Mouse (Mus musculus): ENCODE results near the gene Uqcr11. TPM values are rescaled to one million over a fixed set of nuclear protein-coding genes. Genes with fewer than 3 reads are reported as not detected.

Gene Uqcr11
- total RNA-seq, 2 experiments from 2014 or later, result 793 to 884 TPM

GRCm38 (mm10) chr10:80355431-80355830 is 51.2 kb downstream of the Uqcr11 start:
- no peak for DNase-seq
- intact Hi-C loops (cut with DNase I; ENCODE audit: low total_unique reads), result no loop called here

Small RNA genes within 50 kb of the gene (microRNA-seq; reads per million reads assigned to microRNA genes)
- 0 reads per million in 2 experiments for gene Gm22721

Other genes with a start within 250 kb of the Uqcr11 start
- 10 to 100 TPM; 41.4 to 41.5 TPM for gene Cirbp, start 240.8 kb downstream of the Uqcr11 start, total RNA-seq (2021)
- gene 1600002K03Rik, start 233.9 kb downstream of the Uqcr11 start, total RNA-seq (2021), result 1 to 10 TPM; 3.3 to 4.2 TPM
- gene Efna2, start 227.3 kb downstream of the Uqcr11 start, total RNA-seq (2021), result under 1 TPM; 0.58 to 0.98 TPM
- 10 to 100 TPM; 15.2 to 19.4 TPM for gene Mum1, start 180.4 kb downstream of the Uqcr11 start, total RNA-seq (2021)
- 100 to 1,000 TPM; 423 to 474 TPM for gene Ndufs7, start 157.7 kb downstream of the Uqcr11 start, total RNA-seq (2021)
- 100 to 1,000 TPM; 232 to 267 TPM for gene Gamt, start 145.8 kb downstream of the Uqcr11 start, total RNA-seq (2021)
- gene Dazap1, start 145.3 kb downstream of the Uqcr11 start, total RNA-seq (2021), result 10 to 100 TPM; 49.9 to 51.0 TPM
- 100 to 1,000 TPM; 741 to 829 TPM for gene Rps15, start 114.4 kb downstream of the Uqcr11 start, total RNA-seq (2021)
- gene Apc2, start 110.9 kb downstream of the Uqcr11 start, total RNA-seq (2021), result 1 to 10 TPM in 1 of 2 experiments, under 1 TPM in 1; 0.93 to 1.2 TPM
- gene 2310011J03Rik, start 86.3 kb downstream of the Uqcr11 start, total RNA-seq (2021), result 1 to 10 TPM; 7.6 to 8.3 TPM
- gene Pcsk4, start 77.3 kb downstream of the Uqcr11 start, total RNA-seq (2021), result 1 to 10 TPM in 1 of 2 experiments, under 1 TPM in 1; 0.53 to 1.2 TPM
- 1 to 10 TPM; 1.9 to 2.5 TPM for gene Reep6, start 76.9 kb downstream of the Uqcr11 start, total RNA-seq (2021)
- gene Adamtsl5, start 58.4 kb downstream of the Uqcr11 start, total RNA-seq (2021), result 10 to 100 TPM; 24.2 to 26.1 TPM
- gene Plk5, start 50.4 kb downstream of the Uqcr11 start, total RNA-seq (2021), result under 1 TPM; 0.12 to 0.13 TPM
- 1 to 10 TPM; 5.2 to 6.0 TPM for gene Mex3d, start 19.2 kb downstream of the Uqcr11 start, total RNA-seq (2021)
- gene Mbd3, start 7.3 kb downstream of the Uqcr11 start, total RNA-seq (2021), result 100 to 1,000 TPM in 1 of 2 experiments, 10 to 100 TPM in 1; 81.0 to 102 TPM
- gene Tcf3, start 26.8 kb upstream of the Uqcr11 start, total RNA-seq (2021), result 10 to 100 TPM; 18.1 to 24.6 TPM
- gene Onecut3, start 88.0 kb upstream of the Uqcr11 start, total RNA-seq (2021), result not detected
- not detected for gene Atp8b3, start 132.3 kb upstream of the Uqcr11 start, total RNA-seq (2021)
- gene Rexo1, start 154.7 kb upstream of the Uqcr11 start, total RNA-seq (2021), result 10 to 100 TPM in 1 of 2 experiments, 1 to 10 TPM in 1; 9.8 to 11.1 TPM
- 1 to 10 TPM; 2.1 to 2.7 TPM for gene Klf16, start 170.5 kb upstream of the Uqcr11 start, total RNA-seq (2021)
- 10 to 100 TPM; 55.8 to 57.1 TPM for gene Abhd17a, start 183.5 kb upstream of the Uqcr11 start, total RNA-seq (2021)
- gene Scamp4, start 196.0 kb upstream of the Uqcr11 start, total RNA-seq (2021), result 10 to 100 TPM; 18.3 to 22.0 TPM
- gene Adat3, start 196.1 kb upstream of the Uqcr11 start, total RNA-seq (2021), result 1 to 10 TPM; 1.2 to 1.5 TPM
- gene Gm49322, start 199.2 kb upstream of the Uqcr11 start, total RNA-seq (2021), result under 1 TPM; 0.18 to 0.27 TPM
- gene Csnk1g2, start 216.0 kb upstream of the Uqcr11 start, total RNA-seq (2021), result 100 to 1,000 TPM in 1 of 2 experiments, 10 to 100 TPM in 1; 94.3 to 105 TPM